Mouse (Mus musculus) heart, embryonic 12.5 days (tissue): ENCODE measurements around the gene Armc2. TPM values are rescaled to one million over a fixed set of nuclear protein-coding genes. Genes with fewer than 3 reads are reported as not detected.

Source experiments
- ATAC-seq: fragments of 200-750 bp; cut with Nextera tagmentation; 2 replicates; pipeline ENCODE4 v1.8.0; 2017; ENCODE audit warnings: moderate TSS enrichment, moderate library complexity; ENCODE audit not compliant: insufficient number of reproducible peaks, low FRiP score
- H3K27ac ChIP-seq: fragments of 300-500 bp; sonication (generic); 2 replicates; pipeline ENCODE4 v1.5.1; 2016; ENCODE audit warnings: mild to moderate bottlenecking, moderate library complexity; ENCODE audit not compliant: poor library complexity, severe bottlenecking
- H3K27me3 ChIP-seq: fragments of 300-500 bp; sonication (generic); replicated peaks from 2 replicates; pipeline ENCODE4 v1.6.1; 2016; ENCODE audit warnings: mild to moderate bottlenecking, moderate library complexity
- H3K36me3 ChIP-seq: fragments of 300-500 bp; sonication (generic); 2 replicates; pipeline ENCODE4 v1.6.1; 2016; ENCODE audit warnings: mild to moderate bottlenecking, moderate library complexity
- H3K4me1 ChIP-seq: fragments of 300-500 bp; sonication (generic); replicated peaks from 2 replicates; pipeline ENCODE4 v1.6.1; 2016; ENCODE audit warnings: mild to moderate bottlenecking
- H3K4me2 ChIP-seq: fragments of 300-500 bp; sonication (generic); 2 replicates; pipeline ENCODE4 v1.6.1; 2016; ENCODE audit warnings: mild to moderate bottlenecking, moderate library complexity
- H3K4me3 ChIP-seq: fragments of 300-500 bp; sonication (generic); 2 replicates; pipeline ENCODE4 v1.5.1; 2016; ENCODE audit warnings: mild to moderate bottlenecking
- H3K9ac ChIP-seq: fragments of 300-500 bp; sonication (generic); 2 replicates; pipeline ENCODE4 v1.6.1; 2016; ENCODE audit warnings: mild to moderate bottlenecking, moderate library complexity
- H3K9me3 ChIP-seq: fragments of 300-500 bp; sonication (generic); replicated peaks from 2 replicates; pipeline ENCODE4 v1.6.1; 2016; ENCODE audit warnings: mild to moderate bottlenecking, moderate library complexity
- WGBS: fragments of 180-500 bp; shearing (Covaris S2); methylation state at CpG from one replicate; pipeline ENCODE4 v1.1.7; 2016; 5-methylcytosine and 5-hydroxymethylcytosine counted together
- polyA plus RNA-seq: library from polyadenylated mRNA; unstranded; fragments of >200 nt; fragmentation: Nextera tagmentation; extraction: Ambion mirVana; gene quantifications from 2 replicates; pipeline ENCODE4 v1.2.1, GENCODE M21; 2016

The Armc2 gene
- polyA plus RNA-seq, 1 experiment from 2014 or later: 1.2 TPM

- Histone ChIP-seq H3K27me3 (peaks cover 27% of the 10 kb centered on the region), H3K4me2 (no peak overlapping the region), H3K36me3 (no peaks in the 10 kb centered on the region), H3K4me3 (no peak overlapping the region), H3K9ac (no peak overlapping the region), H3K27ac (no peak overlapping the region), H3K4me1 (peaks cover 7% of the 10 kb centered on the region; the same call in 1 of the 2 replicates), H3K9me3 (no peaks in the 10 kb centered on the region)
- no peak for ATAC-seq
- WGBS: 79% methylated on average over 5 of the region's 5 CpGs
Observed at GRCm38 (mm10) chr10:42014086-42014485, 4.2 kb downstream of the Armc2 start.

GRCm38 (mm10) chr10:42010761-42011435, 7.3 kb downstream of the Armc2 start:
- peaks cover 6% of the 10 kb centered on the region for H3K4me1 ChIP-seq
- no peak overlapping the region for H3K9ac ChIP-seq
- no peak for ATAC-seq
- H3K4me2 ChIP-seq: no peak overlapping the region
- 76% methylated on average over 10 of the region's 10 CpGs for WGBS
- H3K27me3 ChIP-seq: peaks cover 8% of the 10 kb centered on the region
- no peak overlapping the region for H3K4me3 ChIP-seq
- no peaks in the 10 kb centered on the region for H3K9me3 ChIP-seq
- no peak overlapping the region for H3K27ac ChIP-seq
- H3K36me3 ChIP-seq: no peaks in the 10 kb centered on the region

GRCm38 (mm10) chr10:42005259-42005658, 13.0 kb downstream of the Armc2 start:
- peak overlapping the region; percentile 17 for H3K4me2 ChIP-seq
- peaks cover 28% of the 10 kb centered on the region for H3K4me1 ChIP-seq
- no peaks in the 10 kb centered on the region for H3K27me3 ChIP-seq
- ATAC-seq: peak; percentile 76
- H3K27ac ChIP-seq: peak overlapping the region; percentile 74
- no peaks in the 10 kb centered on the region for H3K36me3 ChIP-seq
- H3K4me3 ChIP-seq: no peak overlapping the region
- H3K9ac ChIP-seq: no peak overlapping the region
- 39% methylated on average over 3 of the region's 3 CpGs for WGBS
- no peaks in the 10 kb centered on the region for H3K9me3 ChIP-seq

GRCm38 (mm10) chr10:42004690-42005089, 13.6 kb downstream of the Armc2 start:
- Histone ChIP-seq H3K4me3 (no peak overlapping the region), H3K4me2 (peak overlapping the region; percentile 17), H3K36me3 (no peaks in the 10 kb centered on the region), H3K9me3 (no peaks in the 10 kb centered on the region), H3K9ac (no peak overlapping the region), H3K4me1 (peaks cover 28% of the 10 kb centered on the region), H3K27ac (peak overlapping the region; percentile 74; the same call in 1 of the 2 replicates), H3K27me3 (no peaks in the 10 kb centered on the region)
- ATAC-seq: no peak
- WGBS: 29% methylated on average over 7 of the region's 7 CpGs

- no peaks in the 10 kb centered on the region for H3K9me3 ChIP-seq
- WGBS: 86% methylated on average over 1 of the region's 1 CpGs
- H3K4me3 ChIP-seq: no peak overlapping the region
- no peak overlapping the region for H3K9ac ChIP-seq
- H3K36me3 ChIP-seq: no peaks in the 10 kb centered on the region
- H3K27ac ChIP-seq: no peak overlapping the region
- no peak overlapping the region for H3K4me2 ChIP-seq
- peaks cover 28% of the 10 kb centered on the region for H3K4me1 ChIP-seq
- ATAC-seq: no peak
- 0 out of 2 replicates have a peak, but pooled peaks cover 3% of the 10 kb centered on the region for H3K27me3 ChIP-seq
Observed at GRCm38 (mm10) chr10:42004056-42004455, 14.2 kb downstream of the Armc2 start.

GRCm38 (mm10) chr10:42003576-42003975, 14.7 kb downstream of the Armc2 start:
- Histone ChIP-seq H3K4me1 (peaks cover 28% of the 10 kb centered on the region), H3K9me3 (no peaks in the 10 kb centered on the region), H3K9ac (no peak overlapping the region), H3K27me3 (0 out of 2 replicates have a peak, but pooled peaks cover 3% of the 10 kb centered on the region), H3K4me3 (no peak overlapping the region), H3K36me3 (no peaks in the 10 kb centered on the region), H3K4me2 (no peak overlapping the region), H3K27ac (no peak overlapping the region)
- WGBS: 79% methylated on average over 1 of the region's 1 CpGs
- no peak for ATAC-seq

- no peak overlapping the region for H3K27ac ChIP-seq
- peaks cover 38% of the 10 kb centered on the region for H3K4me1 ChIP-seq
- WGBS: 58% methylated on average over 7 of the region's 7 CpGs
Observed at GRCm38 (mm10) chr10:42002436-42002835, 15.8 kb downstream of the Armc2 start.

GRCm38 (mm10) chr10:42001260-42001659, 17.0 kb downstream of the Armc2 start:
- no peaks in the 10 kb centered on the region for H3K9me3 ChIP-seq
- H3K27me3 ChIP-seq: 0 out of 2 replicates have a peak, but pooled peaks cover 7% of the 10 kb centered on the region
- H3K4me2 ChIP-seq: no peak overlapping the region
- no peak overlapping the region for H3K9ac ChIP-seq
- 76% methylated on average over 3 of the region's 3 CpGs for WGBS
- H3K36me3 ChIP-seq: no peaks in the 10 kb centered on the region
- no peak overlapping the region for H3K27ac ChIP-seq
- H3K4me1 ChIP-seq: peaks cover 41% of the 10 kb centered on the region
- no peak for ATAC-seq
- H3K4me3 ChIP-seq: no peak overlapping the region

More at GRCm38 (mm10) chr10:42002436-42002835, 15.8 kb downstream of the Armc2 start:
- no peak for ATAC-seq
- H3K4me3 ChIP-seq: no peak overlapping the region
- H3K27me3 ChIP-seq: 0 out of 2 replicates have a peak, but pooled peaks cover 3% of the 10 kb centered on the region
- H3K9ac ChIP-seq: no peak overlapping the region
- no peaks in the 10 kb centered on the region for H3K36me3 ChIP-seq
- no peaks in the 10 kb centered on the region for H3K9me3 ChIP-seq
- H3K4me2 ChIP-seq: no peak overlapping the region

- 16% methylated on average over 1 of the region's 1 CpGs for WGBS
- Histone ChIP-seq H3K9ac (no peak overlapping the region), H3K4me3 (no peak overlapping the region), H3K27ac (peak overlapping the region; percentile 47), H3K27me3 (peaks cover 7% of the 10 kb centered on the region; the same call in 1 of the 2 replicates), H3K4me1 (peaks cover 30% of the 10 kb centered on the region), H3K36me3 (no peaks in the 10 kb centered on the region), H3K9me3 (no peaks in the 10 kb centered on the region), H3K4me2 (no peak overlapping the region)
- no peak for ATAC-seq
Observed at GRCm38 (mm10) chr10:41997691-41998178, 20.5 kb downstream of the Armc2 start.

- Histone ChIP-seq H3K4me3 (no peak overlapping the region), H3K4me1 (peaks cover 33% of the 10 kb centered on the region), H3K4me2 (no peak overlapping the region), H3K9ac (no peak overlapping the region), H3K27ac (no peak overlapping the region), H3K9me3 (no peaks in the 10 kb centered on the region), H3K27me3 (peaks cover 12% of the 10 kb centered on the region; the same call in 1 of the 2 replicates), H3K36me3 (no peaks in the 10 kb centered on the region)
- 44% methylated on average over 8 of the region's 8 CpGs for WGBS
- ATAC-seq: no peak
Observed at GRCm38 (mm10) chr10:41996157-41996556, 22.1 kb downstream of the Armc2 start.

- Histone ChIP-seq H3K4me3 (no peak overlapping the region), H3K27me3 (peaks cover 22% of the 10 kb centered on the region), H3K36me3 (no peaks in the 10 kb centered on the region), H3K27ac (no peak overlapping the region), H3K9me3 (no peaks in the 10 kb centered on the region), H3K9ac (no peak overlapping the region), H3K4me1 (peaks cover 37% of the 10 kb centered on the region), H3K4me2 (no peak overlapping the region)
- no peak for ATAC-seq
- WGBS: 67% methylated on average over 2 of the region's 2 CpGs
Observed at GRCm38 (mm10) chr10:41995051-41995450, 23.2 kb downstream of the Armc2 start.
